8 mouse cellular contexts compared by ENCODE assay signal in genomic region chr10:59898935-59899334, GRCm38 (mm10). TPM values are rescaled to one million over a fixed set of nuclear protein-coding genes. Genes with fewer than 3 reads are reported as not detected.
DNase-seq lines count a peak whose midpoint lies in the region; ATAC-seq and TF ChIP-seq lines count a peak whose summit lies in the region.

No protein-coding gene starts in this region.

- H3K9ac ChIP-seq in embryonic facial prominence, embryonic 15.5 days: peak overlapping the region; percentile 15; the same call in 1 of the 2 replicates
- peak overlapping the region; percentile 44; the same call in 1 of the 2 replicates for H3K9ac ChIP-seq in neural tube, embryonic 12.5 days

- H3K9me3 ChIP-seq in embryonic facial prominence, embryonic 15.5 days (replicated peaks): no peaks in the 10 kb centered on the region
- H3K9me3 ChIP-seq in limb, embryonic 10.5 days (replicated peaks): no peaks in the 10 kb centered on the region
- no peaks in the 10 kb centered on the region for H3K9me3 ChIP-seq in neural tube, embryonic 12.5 days

- TF ChIP-seq CTCF in left cerebral cortex, adult 2 months (IDR thresholded peaks at IDR 0.05): no peak

- H3K36me3 ChIP-seq in embryonic facial prominence, embryonic 15.5 days: peaks cover 41% of the 10 kb centered on the region
- peaks cover 46% of the 10 kb centered on the region for H3K36me3 ChIP-seq in limb, embryonic 10.5 days
- peaks cover 27% of the 10 kb centered on the region for H3K36me3 ChIP-seq in neural tube, embryonic 12.5 days

- H3K27ac ChIP-seq in left cerebral cortex, adult 2 months: peak overlapping the region; percentile 98
- peak overlapping the region; percentile 99 for H3K27ac ChIP-seq in embryonic facial prominence, embryonic 15.5 days (replicated peaks)
- peak overlapping the region; percentile 87 for H3K27ac ChIP-seq in limb, embryonic 10.5 days
- peak overlapping the region; percentile 98 for H3K27ac ChIP-seq in neural tube, embryonic 12.5 days

- no peak for ATAC-seq in embryonic facial prominence, embryonic 15.5 days (ENCODE audit: insufficient number of reproducible peaks, low FRiP score, low TSS enrichment, low read depth)
- ATAC-seq in neural tube, embryonic 12.5 days (ENCODE audit: low FRiP score, low read depth): no peak
- no peak for ATAC-seq in frontal cortex, adult (ENCODE audit: low TSS enrichment)

- WGBS in embryonic facial prominence, embryonic 15.5 days: 22% methylated on average over 2 of the region's 2 CpGs
- 49% methylated on average over 2 of the region's 2 CpGs for WGBS in limb, embryonic 10.5 days
- WGBS in neural tube, embryonic 12.5 days: 23% methylated on average over 2 of the region's 2 CpGs

- intact Hi-C loops in left cerebral cortex, adult 2 months (cut with DNase I): loop anchor here (5.0 kb wide), 1 partner anchor 208 kb away; the partner anchor contains the start of gene Spock2
- intact Hi-C loops in left cerebral cortex, postnatal 36 days (cut with DNase I): loop anchor here (10.0 kb wide), 1 partner anchor 216 kb away; no protein-coding TSS in a partner anchor

- H3K4me1 ChIP-seq in embryonic facial prominence, embryonic 15.5 days: peaks cover 88% of the 10 kb centered on the region
- H3K4me1 ChIP-seq in limb, embryonic 10.5 days: peaks cover 79% of the 10 kb centered on the region
- peaks cover 77% of the 10 kb centered on the region for H3K4me1 ChIP-seq in neural tube, embryonic 12.5 days

- no peak overlapping the region for H3K4me3 ChIP-seq in left cerebral cortex, adult 2 months
- H3K4me3 ChIP-seq in embryonic facial prominence, embryonic 15.5 days (replicated peaks): peak overlapping the region; percentile 16
- H3K4me3 ChIP-seq in limb, embryonic 10.5 days: peak overlapping the region; percentile 27; the same call in 1 of the 2 replicates
- no peak overlapping the region for H3K4me3 ChIP-seq in neural tube, embryonic 12.5 days

- no peaks in the 10 kb centered on the region for H3K27me3 ChIP-seq in embryonic facial prominence, embryonic 15.5 days
- no peaks in the 10 kb centered on the region for H3K27me3 ChIP-seq in limb, embryonic 10.5 days (ENCODE audit: low read depth, poor library complexity, severe bottlenecking)
- H3K27me3 ChIP-seq in neural tube, embryonic 12.5 days (replicated peaks): no peaks in the 10 kb centered on the region; the same call in 1 of the 2 replicates

- H3K4me2 ChIP-seq in embryonic facial prominence, embryonic 15.5 days (replicated peaks): peak overlapping the region; percentile 41
- H3K4me2 ChIP-seq in neural tube, embryonic 12.5 days (replicated peaks): peak overlapping the region; percentile 49

- no peak for DNase-seq in left cerebral cortex, adult 2 months (ENCODE audit: extremely low spot score in 1 of 2, low spot score in 2 of 2)
- DNase-seq in left cerebral cortex, postnatal 36 days (ENCODE audit: low spot score in 2 of 2): no peak
- no peak for DNase-seq in limb, embryonic 10.5 days (ENCODE audit: low spot score)
- DNase-seq in embryo, embryonic 11 days: no peak
- no peak for DNase-seq in cerebellum, adult 9-11 months

RNA-seq across cellular contexts. Expression of gene Dnajb12, which starts 19.6 kb away (rescaled TPM):
- 10 to 100 TPM; 50.6 to 52.2 TPM for total RNA-seq in left cerebral cortex, adult 2 months (2021)
- 10 to 100 TPM; 51.8 to 56.0 TPM for total RNA-seq in left cerebral cortex, postnatal 36 days (2021)
- polyA plus RNA-seq in embryonic facial prominence, embryonic 15.5 days (2015; fragmentation: Nextera tagmentation; extraction: Ambion mirVana): 24.1 and 24.8 TPM in 2 replicates
- polyA plus RNA-seq in limb, embryonic 10.5 days (2016; fragmentation: Nextera tagmentation; extraction: Ambion mirVana): 25.8 and 28.2 TPM in 2 replicates
- polyA plus RNA-seq in neural tube, embryonic 12.5 days (2016; fragmentation: Nextera tagmentation; extraction: Ambion mirVana): 20.3 and 23.6 TPM in 2 replicates

RNA-seq across cellular contexts. Expression of gene Ddit4, which starts 52.7 kb away (rescaled TPM):
- 10 to 100 TPM; 46.9 to 71.1 TPM for total RNA-seq in left cerebral cortex, adult 2 months (2021)
- 10 to 100 TPM; 33.5 to 58.5 TPM for total RNA-seq in left cerebral cortex, postnatal 36 days (2021)
- polyA plus RNA-seq in embryonic facial prominence, embryonic 15.5 days (2015; fragmentation: Nextera tagmentation; extraction: Ambion mirVana): 83.3 and 89.1 TPM in 2 replicates
- 30.3 and 58.7 TPM in 2 replicates for polyA plus RNA-seq in limb, embryonic 10.5 days (2016; fragmentation: Nextera tagmentation; extraction: Ambion mirVana)
- 75.7 and 78.9 TPM in 2 replicates for polyA plus RNA-seq in neural tube, embryonic 12.5 days (2016; fragmentation: Nextera tagmentation; extraction: Ambion mirVana)

Comparison
In these comparisons a context has a peak if more than half of its experiments do, and no peak if none do; other contexts are left out.
1. H3K4me3 ChIP-seq: peak in embryonic facial prominence, embryonic 15.5 days (single experiment) and limb, embryonic 10.5 days (single experiment); none in left cerebral cortex, adult 2 months (single experiment) and neural tube, embryonic 12.5 days (single experiment).
2. Peak in every context shown above with its lines, with median percentiles within 50 percentile points of each other: H3K27ac ChIP-seq.